In genomic region chr11:9727810-9728490, GRCm38 (mm10) we compare ENCODE assay signal across 15 mouse cellular contexts.
"Had no signal": no experiment of that assay in that cellular context is flagged by ENCODE, and none has a peak within 500 bp of the region (broad histone marks: within the 10 kb centered on the region; RNA-seq: fewer than 3 reads in every experiment).

No protein-coding gene starts in this region.

- H3K4me1 ChIP-seq: limb, embryonic 10.5 days; limb, embryonic 13.5 days; liver, embryonic 12.5 days; liver, embryonic 15.5 days had no signal

- H3K9ac ChIP-seq: limb, embryonic 13.5 days; liver, embryonic 12.5 days; liver, embryonic 15.5 days had no signal

- ATAC-seq: liver, embryonic 12.5 days had no signal

- H3K9me3 ChIP-seq: limb, embryonic 10.5 days; limb, embryonic 13.5 days; liver, embryonic 12.5 days; liver, embryonic 15.5 days had no signal

- H3K4me2 ChIP-seq: limb, embryonic 13.5 days; liver, embryonic 12.5 days; liver, embryonic 15.5 days; midbrain, embryonic 11.5 days had no signal

- DNase-seq: kidney, adult 8-10 months; kidney, postnatal 14 days; kidney, postnatal 4 days; layer of hippocampus, adult 9-11 months; liver; lung, adult 2 months; lung, postnatal 4 days; midbrain, embryonic 14.5 days; thymus, adult 18-20 months; thymus, postnatal 36 days had no signal

- H3K36me3 ChIP-seq: limb, embryonic 10.5 days; limb, embryonic 13.5 days; liver, embryonic 12.5 days; liver, embryonic 15.5 days had no signal

- H3K27me3 ChIP-seq: limb, embryonic 13.5 days; liver, embryonic 12.5 days; liver, embryonic 15.5 days had no signal

- H3K4me3 ChIP-seq: limb, embryonic 10.5 days; limb, embryonic 13.5 days; liver, embryonic 12.5 days; liver, embryonic 15.5 days had no signal

- H3K27ac ChIP-seq: limb, embryonic 10.5 days; limb, embryonic 13.5 days; liver, embryonic 12.5 days; liver, embryonic 15.5 days had no signal
